Mouse (Mus musculus): ENCODE data around the gene Fbxw4.
A peak's percentile ranks its signal among the peaks of the same experiment; 100 is the strongest.
"Not testable (repeated sequence)": the region's sequence is repeated elsewhere in the genome, so short reads cannot be mapped to it uniquely, and the experiment has no call there.

Fbxw4 gene

GRCm38 (mm10) chr19:45655870-45656269 is 4.2 kb downstream of the Fbxw4 start:
- DNase-seq = no peak

GRCm38 (mm10) chr19:45653986-45654385 is 6.1 kb downstream of the Fbxw4 start:
- no peak for DNase-seq

GRCm38 (mm10) chr19:45652286-45652988 is 7.7 kb downstream of the Fbxw4 start:
- peak; percentile 15 for DNase-seq

- no peak for DNase-seq
These were observed 8.6 kb downstream of the Fbxw4 start for GRCm38 (mm10) chr19:45651524-45651923.

- no peak for DNase-seq
These were observed 10.3 kb downstream of the Fbxw4 start for GRCm38 (mm10) chr19:45649776-45650175.

GRCm38 (mm10) chr19:45648469-45648868 is 11.6 kb downstream of the Fbxw4 start:
- DNase-seq = not testable (repeated sequence)

GRCm38 (mm10) chr19:45646866-45647265 is 13.2 kb downstream of the Fbxw4 start:
- DNase-seq = no peak

- DNase-seq = no peak
These were observed 19.4 kb downstream of the Fbxw4 start for GRCm38 (mm10) chr19:45640691-45641090.

GRCm38 (mm10) chr19:45635960-45636359 is 24.2 kb downstream of the Fbxw4 start:
- DNase-seq = no peak

- no peak for DNase-seq
These were observed 28.5 kb downstream of the Fbxw4 start for GRCm38 (mm10) chr19:45631584-45631983.

- DNase-seq = no peak
These were observed 29.2 kb downstream of the Fbxw4 start for GRCm38 (mm10) chr19:45630953-45631352.

GRCm38 (mm10) chr19:45629219-45629618 is 30.9 kb downstream of the Fbxw4 start:
- peak; percentile 37 for DNase-seq

GRCm38 (mm10) chr19:45628649-45629048 is 31.5 kb downstream of the Fbxw4 start:
- no peak for DNase-seq

- DNase-seq = no peak
These were observed 33.1 kb downstream of the Fbxw4 start for GRCm38 (mm10) chr19:45627036-45627435.

- no peak for DNase-seq
These were observed 36.4 kb downstream of the Fbxw4 start for GRCm38 (mm10) chr19:45623710-45624109.

- DNase-seq = no peak
These were observed 38.0 kb downstream of the Fbxw4 start for GRCm38 (mm10) chr19:45622144-45622543.

GRCm38 (mm10) chr19:45621061-45621460 is 39.1 kb downstream of the Fbxw4 start:
- DNase-seq = no peak

GRCm38 (mm10) chr19:45619744-45620501 is 40.2 kb downstream of the Fbxw4 start:
- DNase-seq = peak; percentile 32

GRCm38 (mm10) chr19:45618184-45618583 is 41.9 kb downstream of the Fbxw4 start:
- no peak for DNase-seq

GRCm38 (mm10) chr19:45616735-45617134 is 43.4 kb downstream of the Fbxw4 start:
- DNase-seq = no peak

- DNase-seq = no peak
These were observed 43.9 kb downstream of the Fbxw4 start for GRCm38 (mm10) chr19:45616214-45616518.

- DNase-seq = no peak
These were observed 44.5 kb downstream of the Fbxw4 start for GRCm38 (mm10) chr19:45615415-45616213.

- no peak for DNase-seq
These were observed 45.2 kb downstream of the Fbxw4 start for GRCm38 (mm10) chr19:45614928-45615327.

GRCm38 (mm10) chr19:45614375-45614774 is 45.7 kb downstream of the Fbxw4 start:
- DNase-seq = no peak
